Mouse (Mus musculus): Measurements from ENCODE around the gene Vwa8.

DNA sequence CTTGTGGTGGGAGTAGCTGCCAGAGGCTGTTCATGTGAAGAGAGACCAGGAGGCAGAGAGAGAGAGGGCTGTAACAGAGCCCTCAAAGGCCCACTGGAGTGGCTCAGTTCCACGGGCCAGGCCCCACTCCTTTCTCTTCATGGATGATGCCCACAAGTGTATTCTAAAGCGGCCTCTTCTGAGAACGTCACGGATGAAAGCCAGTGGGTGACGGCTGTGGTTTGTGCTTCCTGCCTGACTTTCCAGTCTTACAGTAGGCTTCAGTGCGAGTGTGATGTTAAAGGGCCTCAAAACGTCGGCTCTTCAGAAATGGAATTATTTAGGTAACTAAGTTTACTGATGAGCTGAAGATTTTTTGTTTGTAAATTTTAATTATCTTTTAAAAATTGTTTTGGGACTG lies 65.3 kb downstream of the Vwa8 start:
- TF ChIP-seq CTCF (IDR thresholded peaks at IDR 0.05) = no peak
- TF ChIP-seq EP300 (IDR thresholded peaks at IDR 0.05) = no peak
